Mouse (Mus musculus) intestine, embryonic 16.5 days (tissue): Measurements from ENCODE around the gene Hpse2. TPM values are rescaled to one million over a fixed set of nuclear protein-coding genes. Genes with fewer than 3 reads are reported as not detected.
A peak's percentile ranks its signal among the peaks of the same experiment; 100 is the strongest.

ENCODE experiments used
- ATAC-seq: fragments of 200-750 bp; cut with Nextera tagmentation; 2 replicates; pipeline ENCODE4 v1.8.0; 2017; ENCODE audit warnings: moderate TSS enrichment, moderate library complexity
- H3K27ac ChIP-seq: fragments of 300-500 bp; sonication (generic); 2 replicates; pipeline ENCODE4 v1.5.1; 2014; ENCODE audit warnings: mild to moderate bottlenecking, low read length
- H3K27me3 ChIP-seq: fragments of 300-500 bp; sonication (generic); replicated peaks from 2 replicates; pipeline ENCODE4 v1.6.1; 2014; ENCODE audit warnings: low read length, control low read depth, mixed read lengths; ENCODE audit not compliant: control insufficient read depth, insufficient read depth
- H3K36me3 ChIP-seq: fragments of 300-500 bp; sonication (generic); 2 replicates; pipeline ENCODE4 v1.6.1; 2014; ENCODE audit warnings: low read length, control low read depth; ENCODE audit not compliant: control insufficient read depth, insufficient read depth
- H3K4me1 ChIP-seq: fragments of 300-500 bp; sonication (generic); 2 replicates; pipeline ENCODE4 v1.6.1; 2014; ENCODE audit warnings: low read length, control low read depth, mixed read lengths; ENCODE audit not compliant: control insufficient read depth, insufficient read depth
- H3K4me2 ChIP-seq: fragments of 300-500 bp; sonication (generic); 2 replicates; pipeline ENCODE4 v1.6.1; 2014; ENCODE audit warnings: low read depth, low read length, control low read depth
- H3K4me3 ChIP-seq: fragments of 300-500 bp; sonication (generic); 2 replicates; pipeline ENCODE4 v1.5.1; 2014; ENCODE audit warnings: mild to moderate bottlenecking, low read length
- H3K9ac ChIP-seq: fragments of 300-500 bp; sonication (generic); 2 replicates; pipeline ENCODE4 v1.6.1; 2014; ENCODE audit warnings: low read depth, low read length
- H3K9me3 ChIP-seq: fragments of 300-500 bp; sonication (generic); 2 replicates; pipeline ENCODE4 v1.6.1; 2016; ENCODE audit warnings: low read length, control low read depth; ENCODE audit not compliant: control insufficient read depth
- WGBS: fragments of 180-500 bp; shearing (Covaris S2); extraction: QIAGEN DNeasy Blood & Tissue Kit; methylation state at CpG from one replicate; pipeline ENCODE4 v1.1.7; 2014; 5-methylcytosine and 5-hydroxymethylcytosine counted together
- polyA plus RNA-seq: library from polyadenylated mRNA; unstranded; fragments of >200 nt; fragmentation: Nextera tagmentation; extraction: Ambion mirVana; gene quantifications from 2 replicates; pipeline ENCODE4 v1.2.1, GENCODE M21; 2015

Gene Hpse2
- polyA plus RNA-seq, 1 experiment from 2014 or later: 14.1 TPM

- Histone ChIP-seq H3K9ac (no peak overlapping the region), H3K27ac (no peak overlapping the region), H3K4me1 (no peaks in the 10 kb centered on the region), H3K27me3 (no peaks in the 10 kb centered on the region), H3K36me3 (no peaks in the 10 kb centered on the region), H3K4me2 (no peak overlapping the region), H3K9me3 (no peaks in the 10 kb centered on the region), H3K4me3 (no peak overlapping the region)
- no peak for ATAC-seq
- 82% methylated on average over 4 of the region's 4 CpGs for WGBS
Measured at GRCm38 (mm10) chr19:42996406-42996805, 391.7 kb downstream of the Hpse2 start.

DNA sequence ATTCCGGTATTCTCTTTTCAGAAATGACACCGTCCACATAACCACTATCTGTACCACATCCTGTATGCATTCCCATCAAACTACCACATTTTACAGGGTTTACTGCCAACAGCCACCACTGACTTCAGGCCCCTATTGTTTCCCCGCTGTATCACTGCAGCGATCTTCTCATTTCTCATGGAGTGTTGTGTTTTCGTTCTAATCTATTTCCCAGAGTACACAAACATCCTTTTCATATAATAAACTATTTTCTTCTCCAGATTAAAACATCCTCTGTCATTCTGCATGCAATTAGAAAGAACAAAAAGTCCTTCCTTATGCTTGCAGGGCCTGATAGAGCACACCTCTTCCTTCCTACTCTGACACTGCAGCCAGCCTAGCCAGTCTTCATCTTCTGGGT is 399.3 kb downstream of the Hpse2 start:
- ATAC-seq: no peak
- WGBS: 78% methylated on average over 5 of the region's 5 CpGs
- no peaks in the 10 kb centered on the region for H3K27me3 ChIP-seq
- no peak overlapping the region for H3K9ac ChIP-seq
- no peaks in the 10 kb centered on the region for H3K9me3 ChIP-seq
- no peak overlapping the region for H3K4me2 ChIP-seq
- H3K4me3 ChIP-seq: no peak overlapping the region
- no peak overlapping the region for H3K27ac ChIP-seq
- 0 out of 2 replicates have a peak, but pooled peaks cover 4% of the 10 kb centered on the region for H3K4me1 ChIP-seq
- no peaks in the 10 kb centered on the region for H3K36me3 ChIP-seq

GRCm38 (mm10) chr19:42986315-42986701 is 401.8 kb downstream of the Hpse2 start:
- no peaks in the 10 kb centered on the region for H3K27me3 ChIP-seq
- no peaks in the 10 kb centered on the region for H3K9me3 ChIP-seq
- H3K4me3 ChIP-seq: no peak overlapping the region
- WGBS: 33% methylated on average over 1 of the region's 1 CpGs
- H3K4me2 ChIP-seq: no peak overlapping the region
- H3K36me3 ChIP-seq: no peaks in the 10 kb centered on the region
- no peak overlapping the region for H3K9ac ChIP-seq
- peak overlapping the region; percentile 69 for H3K27ac ChIP-seq
- H3K4me1 ChIP-seq: 0 out of 2 replicates have a peak, but pooled peaks cover 4% of the 10 kb centered on the region
- peak; percentile 50; the same call in 1 of the 2 replicates for ATAC-seq

DNA sequence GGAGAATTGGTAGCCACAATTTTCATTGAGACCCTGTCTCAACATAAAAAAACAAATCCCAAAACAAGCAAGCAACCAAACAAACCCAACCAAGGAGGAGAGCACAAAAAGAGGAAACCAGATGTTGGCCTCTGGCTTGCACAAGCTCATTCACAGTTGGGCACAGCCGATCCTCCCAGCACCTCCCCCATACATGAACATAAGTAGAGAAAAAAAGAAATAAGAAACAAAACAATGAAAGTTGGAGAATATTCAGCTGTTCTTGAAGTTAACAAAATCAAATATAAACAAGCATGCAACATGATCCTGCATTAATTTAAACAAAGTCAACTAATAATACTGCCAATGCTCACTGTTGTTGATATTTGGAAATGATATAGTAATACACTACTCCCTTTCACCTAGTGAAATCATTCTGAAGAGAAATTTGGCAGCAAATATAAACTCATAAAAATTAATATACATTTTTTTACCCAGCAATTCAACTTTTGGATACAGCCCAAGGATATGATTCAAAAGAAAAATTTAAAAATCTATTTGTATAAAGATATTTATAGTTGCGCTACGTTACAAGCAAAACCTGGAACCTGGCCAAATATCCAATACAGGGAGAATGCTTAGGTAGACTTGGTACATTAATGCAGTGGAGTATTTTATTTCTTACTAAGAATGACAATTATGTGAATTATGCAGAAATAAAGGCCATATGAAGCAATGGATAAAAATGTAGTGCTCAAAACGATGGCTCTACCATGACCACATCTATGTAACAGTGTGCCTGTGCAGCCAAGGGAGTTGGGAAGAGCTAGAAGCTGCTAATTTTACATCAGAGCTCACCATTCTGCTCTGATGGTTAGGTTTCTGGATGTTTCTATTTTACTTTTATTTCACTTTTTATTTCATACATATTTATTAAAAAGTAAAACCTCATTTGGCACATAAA is 402.5 kb downstream of the Hpse2 start:
- no peak overlapping the region for H3K4me3 ChIP-seq
- no peaks in the 10 kb centered on the region for H3K9me3 ChIP-seq
- WGBS: 39% methylated on average over 4 of the region's 4 CpGs
- ATAC-seq: no peak; the same call in 1 of the 2 replicates
- no peak overlapping the region for H3K27ac ChIP-seq
- H3K4me2 ChIP-seq: no peak overlapping the region
- H3K27me3 ChIP-seq: no peaks in the 10 kb centered on the region
- H3K4me1 ChIP-seq: 0 out of 2 replicates have a peak, but pooled peaks cover 4% of the 10 kb centered on the region
- H3K36me3 ChIP-seq: no peaks in the 10 kb centered on the region
- H3K9ac ChIP-seq: no peak overlapping the region

- H3K9me3 ChIP-seq: 0 out of 2 replicates have a peak, but pooled peaks cover 3% of the 10 kb centered on the region
- peak; percentile 65 for ATAC-seq
- no peak overlapping the region for H3K9ac ChIP-seq
- no peak overlapping the region for H3K4me3 ChIP-seq
- H3K4me1 ChIP-seq: no peaks in the 10 kb centered on the region
- no peaks in the 10 kb centered on the region for H3K27me3 ChIP-seq
- no peaks in the 10 kb centered on the region for H3K36me3 ChIP-seq
- no peak overlapping the region for H3K27ac ChIP-seq
- WGBS: 48% methylated on average over 3 of the region's 3 CpGs
- H3K4me2 ChIP-seq: no peak overlapping the region
Measured at GRCm38 (mm10) chr19:42980537-42980936, 407.6 kb downstream of the Hpse2 start.

DNA sequence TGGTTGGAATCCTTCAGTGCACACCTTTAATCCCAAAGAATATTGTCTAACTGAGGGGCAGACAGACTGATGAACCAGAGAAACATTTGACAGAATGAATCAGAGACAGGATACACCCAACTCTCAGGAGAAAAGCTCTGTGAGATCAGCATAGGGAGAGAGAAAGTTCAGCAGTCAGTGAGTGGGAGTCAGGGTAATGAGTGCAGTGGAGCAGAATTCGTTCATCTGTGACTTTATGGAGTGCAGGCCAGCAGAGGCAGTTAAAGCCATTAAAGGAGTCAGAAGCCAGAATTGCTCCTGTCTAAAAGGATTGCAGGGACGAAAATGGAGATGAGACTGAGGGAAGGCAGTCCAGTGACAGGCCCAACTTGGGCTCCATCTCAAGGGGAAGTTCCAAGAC is 410.2 kb downstream of the Hpse2 start:
- H3K27ac ChIP-seq: no peak overlapping the region
- no peak for ATAC-seq
- 81% methylated on average over 2 of the region's 2 CpGs for WGBS
- H3K9ac ChIP-seq: no peak overlapping the region
- no peaks in the 10 kb centered on the region for H3K36me3 ChIP-seq
- H3K4me2 ChIP-seq: no peak overlapping the region
- H3K9me3 ChIP-seq: 0 out of 2 replicates have a peak, but pooled peaks cover 3% of the 10 kb centered on the region
- H3K27me3 ChIP-seq: no peaks in the 10 kb centered on the region
- no peak overlapping the region for H3K4me3 ChIP-seq
- no peaks in the 10 kb centered on the region for H3K4me1 ChIP-seq

GRCm38 (mm10) chr19:42973740-42974139 is 414.4 kb downstream of the Hpse2 start:
- Histone ChIP-seq H3K4me1 (no peaks in the 10 kb centered on the region), H3K4me3 (no peak overlapping the region), H3K4me2 (no peak overlapping the region), H3K9ac (no peak overlapping the region), H3K27me3 (no peaks in the 10 kb centered on the region), H3K9me3 (0 out of 2 replicates have a peak, but pooled peaks cover 3% of the 10 kb centered on the region), H3K27ac (no peak overlapping the region), H3K36me3 (no peaks in the 10 kb centered on the region)
- ATAC-seq: no peak
- 79% methylated on average over 5 of the region's 5 CpGs for WGBS

- ATAC-seq: no peak
- H3K4me1 ChIP-seq: no peaks in the 10 kb centered on the region
- WGBS: 57% methylated on average over 1 of the region's 1 CpGs
- H3K36me3 ChIP-seq: no peaks in the 10 kb centered on the region
- H3K27me3 ChIP-seq: no peaks in the 10 kb centered on the region
- H3K4me2 ChIP-seq: no peak overlapping the region
- no peak overlapping the region for H3K27ac ChIP-seq
- no peaks in the 10 kb centered on the region for H3K9me3 ChIP-seq
- no peak overlapping the region for H3K9ac ChIP-seq
- H3K4me3 ChIP-seq: no peak overlapping the region
Measured at GRCm38 (mm10) chr19:42965171-42965570, 423.0 kb downstream of the Hpse2 start.

- H3K27ac ChIP-seq: no peak overlapping the region
- WGBS: 24% methylated on average over 3 of the region's 3 CpGs
- H3K4me2 ChIP-seq: no peak overlapping the region
- no peaks in the 10 kb centered on the region for H3K36me3 ChIP-seq
- H3K9me3 ChIP-seq: 0 out of 2 replicates have a peak, but pooled peaks cover under 1% of the 10 kb centered on the region
- no peak overlapping the region for H3K4me3 ChIP-seq
- H3K4me1 ChIP-seq: no peaks in the 10 kb centered on the region
- H3K27me3 ChIP-seq: no peaks in the 10 kb centered on the region
- no peak overlapping the region for H3K9ac ChIP-seq
- ATAC-seq: no peak
Measured at GRCm38 (mm10) chr19:42948114-42948636, 440.0 kb downstream of the Hpse2 start.
